Mouse (Mus musculus): ENCODE measurements around the gene Sult4a1. TPM values are rescaled to one million over a fixed set of nuclear protein-coding genes. Genes with fewer than 3 reads are reported as not detected.

Gene Sult4a1
- polyA plus RNA-seq, 1 experiment from 2014 or later: 0.87 TPM

DNA sequence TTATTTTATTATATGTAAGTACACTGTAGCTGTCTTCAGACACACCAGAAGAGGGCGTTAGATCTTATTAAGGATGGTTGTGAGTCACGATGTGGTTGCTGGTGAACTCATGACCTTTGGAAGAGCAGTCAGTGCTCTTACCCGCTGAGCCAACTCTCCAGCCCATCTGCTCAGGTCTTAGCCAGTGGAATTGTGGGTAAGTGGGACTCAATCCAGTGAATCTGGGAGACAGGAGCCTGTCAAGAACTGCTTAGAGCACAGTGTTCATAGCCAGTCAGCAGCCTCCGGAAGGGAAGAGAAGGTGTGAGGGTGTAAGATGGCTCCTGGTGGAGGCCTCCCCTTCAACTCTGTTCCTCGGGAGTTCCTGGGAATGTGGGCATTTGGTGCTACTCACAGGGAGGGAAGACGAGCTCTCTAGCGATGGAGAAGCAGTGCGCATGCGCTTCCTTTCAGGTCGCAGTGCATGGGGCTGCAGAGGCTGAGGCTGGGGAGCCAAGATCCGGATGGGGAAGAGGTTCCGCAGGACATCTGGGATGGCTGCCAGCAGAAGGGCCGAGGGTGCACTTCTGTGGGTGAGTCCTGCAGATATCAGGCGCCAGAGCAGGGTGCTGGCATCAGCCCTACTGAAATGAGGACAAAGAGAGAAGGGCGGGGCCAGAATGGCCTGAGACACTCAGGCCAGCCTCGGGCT lies 25.7 kb upstream of the Sult4a1 start:
- no peak overlapping the region for H3K27ac ChIP-seq (ENCODE audit: low read depth, low read length)
- H3K36me3 ChIP-seq (ENCODE audit: control insufficient read depth, insufficient read depth, low read length): no peaks in the 10 kb centered on the region
- peaks cover 2% of the 10 kb centered on the region; the same call in 1 of the 2 replicates for H3K9me3 ChIP-seq (replicated peaks; ENCODE audit: control insufficient read depth, low read length)
- H3K27me3 ChIP-seq (ENCODE audit: control insufficient read depth, insufficient read depth, low read length): 0 out of 2 replicates have a peak, but pooled peaks cover 2% of the 10 kb centered on the region
- no peak overlapping the region for H3K4me3 ChIP-seq (ENCODE audit: low read depth, low read length)
- H3K4me1 ChIP-seq (ENCODE audit: control insufficient read depth, insufficient read depth, low read length): no peaks in the 10 kb centered on the region
- H3K9ac ChIP-seq (ENCODE audit: low read depth, low read length): no peak overlapping the region
- H3K4me2 ChIP-seq: no peak overlapping the region; the same call in 1 of the 2 replicates
- 43% methylated on average over 16 of the region's 16 CpGs for WGBS (ENCODE audit: insufficient replicate concordance)
- ATAC-seq (replicated peaks; ENCODE audit: insufficient number of reproducible peaks, low FRiP score, low TSS enrichment): no peak

DNA sequence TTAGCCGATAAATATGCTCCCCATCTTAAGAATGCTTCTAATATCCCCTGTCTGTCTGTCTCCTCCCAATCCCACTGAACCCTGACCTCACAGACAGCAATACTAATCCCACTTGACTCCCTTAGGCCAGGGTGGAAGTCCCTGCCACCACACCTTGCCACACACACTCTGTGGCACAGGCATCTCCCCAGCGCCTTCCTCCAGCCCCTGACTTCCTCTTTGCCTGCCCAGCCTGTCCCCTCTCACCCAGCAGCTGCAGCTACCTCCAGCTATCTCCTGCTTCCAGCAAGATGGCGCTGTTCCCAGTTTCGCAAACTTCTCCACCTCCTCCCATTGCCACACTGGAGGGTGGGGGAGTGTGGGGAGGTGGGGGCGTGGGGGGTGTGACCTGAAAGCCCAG lies 21.3 kb upstream of the Sult4a1 start:
- Histone ChIP-seq H3K9me3 (replicated peaks; ENCODE audit: control insufficient read depth, low read length) (no peaks in the 10 kb centered on the region), H3K27ac (ENCODE audit: low read depth, low read length) (no peak overlapping the region), H3K36me3 (ENCODE audit: control insufficient read depth, insufficient read depth, low read length) (no peaks in the 10 kb centered on the region), H3K4me3 (ENCODE audit: low read depth, low read length) (no peak overlapping the region), H3K4me1 (ENCODE audit: control insufficient read depth, insufficient read depth, low read length) (no peaks in the 10 kb centered on the region), H3K27me3 (ENCODE audit: control insufficient read depth, insufficient read depth, low read length) (peaks cover 4% of the 10 kb centered on the region; the same call in 1 of the 2 replicates), H3K9ac (ENCODE audit: low read depth, low read length) (no peak overlapping the region), H3K4me2 (no peak overlapping the region)
- 42% methylated on average over 5 of the region's 5 CpGs for WGBS (ENCODE audit: insufficient replicate concordance)
- ATAC-seq (replicated peaks; ENCODE audit: insufficient number of reproducible peaks, low FRiP score, low TSS enrichment): no peak

DNA sequence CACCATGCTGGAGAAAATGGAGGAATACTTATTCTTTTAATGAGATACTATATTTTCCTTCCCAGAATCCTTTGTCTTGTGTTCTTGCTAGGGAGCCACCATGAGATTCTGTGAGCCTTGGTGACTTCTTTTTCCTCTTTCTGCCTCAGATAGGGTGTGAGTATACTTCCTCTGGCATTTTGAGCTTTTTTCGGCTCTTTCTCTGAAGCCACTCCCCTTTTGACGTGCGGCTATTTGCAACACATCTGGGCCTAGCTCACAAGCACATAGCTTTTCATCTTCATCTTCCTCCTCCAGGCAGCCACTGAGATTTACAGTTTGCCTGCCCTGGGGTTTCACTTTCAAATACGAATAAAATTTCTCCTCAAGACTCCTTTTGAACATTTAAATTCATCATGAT lies 20.9 kb upstream of the Sult4a1 start:
- Histone ChIP-seq H3K27ac (ENCODE audit: low read depth, low read length) (no peak overlapping the region), H3K4me1 (ENCODE audit: control insufficient read depth, insufficient read depth, low read length) (no peaks in the 10 kb centered on the region), H3K36me3 (ENCODE audit: control insufficient read depth, insufficient read depth, low read length) (no peaks in the 10 kb centered on the region), H3K9me3 (replicated peaks; ENCODE audit: control insufficient read depth, low read length) (no peaks in the 10 kb centered on the region), H3K4me2 (no peak overlapping the region), H3K4me3 (ENCODE audit: low read depth, low read length) (no peak overlapping the region), H3K9ac (ENCODE audit: low read depth, low read length) (no peak overlapping the region), H3K27me3 (ENCODE audit: control insufficient read depth, insufficient read depth, low read length) (peaks cover 4% of the 10 kb centered on the region; the same call in 1 of the 2 replicates)
- WGBS (ENCODE audit: insufficient replicate concordance): 64% methylated on average over 4 of the region's 4 CpGs
- ATAC-seq (replicated peaks; ENCODE audit: insufficient number of reproducible peaks, low FRiP score, low TSS enrichment): no peak

DNA sequence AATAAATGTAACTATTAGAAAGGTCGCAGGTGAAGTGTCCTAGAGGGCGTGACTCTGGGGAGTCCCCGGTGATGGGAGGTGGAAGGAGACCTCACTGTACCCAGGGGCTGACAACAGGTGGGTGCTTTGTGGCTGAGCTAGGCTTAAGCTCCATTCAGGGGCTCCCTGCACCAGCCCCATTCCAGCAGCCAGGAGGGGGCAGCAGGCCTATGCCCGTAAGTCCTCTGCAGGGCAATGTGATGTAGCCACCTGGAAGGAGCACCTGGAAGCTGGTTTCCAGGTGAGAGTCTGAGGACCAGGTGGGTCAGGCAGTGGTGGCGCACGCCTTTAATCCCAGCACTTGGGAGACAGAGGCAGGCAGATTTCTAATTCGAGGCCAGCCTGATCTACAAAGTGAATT lies 18.5 kb upstream of the Sult4a1 start:
- H3K4me2 ChIP-seq: no peak overlapping the region
- H3K36me3 ChIP-seq (ENCODE audit: control insufficient read depth, insufficient read depth, low read length): no peaks in the 10 kb centered on the region
- no peak overlapping the region for H3K4me3 ChIP-seq (ENCODE audit: low read depth, low read length)
- H3K9ac ChIP-seq (ENCODE audit: low read depth, low read length): no peak overlapping the region
- no peaks in the 10 kb centered on the region for H3K4me1 ChIP-seq (ENCODE audit: control insufficient read depth, insufficient read depth, low read length)
- no peak overlapping the region for H3K27ac ChIP-seq (ENCODE audit: low read depth, low read length)
- WGBS (ENCODE audit: insufficient replicate concordance): 46% methylated on average over 7 of the region's 7 CpGs
- no peaks in the 10 kb centered on the region for H3K9me3 ChIP-seq (replicated peaks; ENCODE audit: control insufficient read depth, low read length)
- H3K27me3 ChIP-seq (ENCODE audit: control insufficient read depth, insufficient read depth, low read length): peaks cover 6% of the 10 kb centered on the region; the same call in 1 of the 2 replicates
- no peak for ATAC-seq (replicated peaks; ENCODE audit: insufficient number of reproducible peaks, low FRiP score, low TSS enrichment)

DNA sequence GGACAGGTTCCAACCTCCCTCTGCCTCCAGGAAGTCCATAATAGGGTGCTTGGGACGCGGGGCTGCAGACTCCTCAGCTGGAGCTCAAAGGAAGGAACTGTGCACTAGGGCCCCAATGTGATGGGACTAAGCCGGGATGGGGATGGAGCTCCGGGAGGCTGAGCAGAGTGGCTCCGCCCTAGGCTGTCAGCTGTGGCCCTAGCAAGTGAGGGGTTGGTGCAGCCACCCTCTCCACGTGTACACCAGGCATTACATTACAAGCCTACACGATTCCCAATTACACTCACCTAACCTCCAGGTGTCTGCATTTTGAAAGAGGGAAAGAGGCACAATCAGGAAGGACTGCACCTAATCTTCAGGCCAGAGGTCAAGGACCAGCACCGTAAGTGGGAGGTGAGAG lies 17.5 kb upstream of the Sult4a1 start, which contains the start of gene Pnpla5:
Gene Pnpla5, minus strand, starts transcription at position 101 of the 400 bp plus-strand sequence.
- 52% methylated on average over 8 of the region's 8 CpGs for WGBS (ENCODE audit: insufficient replicate concordance)
- no peaks in the 10 kb centered on the region for H3K36me3 ChIP-seq (ENCODE audit: control insufficient read depth, insufficient read depth, low read length)
- no peaks in the 10 kb centered on the region for H3K9me3 ChIP-seq (replicated peaks; ENCODE audit: control insufficient read depth, low read length)
- ATAC-seq (replicated peaks; ENCODE audit: insufficient number of reproducible peaks, low FRiP score, low TSS enrichment): no peak
- H3K4me2 ChIP-seq: no peak within 1 kb of the TSS
- no peaks in the 10 kb centered on the region for H3K4me1 ChIP-seq (ENCODE audit: control insufficient read depth, insufficient read depth, low read length)
- H3K27me3 ChIP-seq (ENCODE audit: control insufficient read depth, insufficient read depth, low read length): peaks cover 6% of the 10 kb centered on the region; the same call in 1 of the 2 replicates
- H3K4me3 ChIP-seq (ENCODE audit: low read depth, low read length): no peak within 1 kb of the TSS
- no peak within 1 kb of the TSS for H3K27ac ChIP-seq (ENCODE audit: low read depth, low read length)
- no peak within 1 kb of the TSS for H3K9ac ChIP-seq (ENCODE audit: low read depth, low read length)

DNA sequence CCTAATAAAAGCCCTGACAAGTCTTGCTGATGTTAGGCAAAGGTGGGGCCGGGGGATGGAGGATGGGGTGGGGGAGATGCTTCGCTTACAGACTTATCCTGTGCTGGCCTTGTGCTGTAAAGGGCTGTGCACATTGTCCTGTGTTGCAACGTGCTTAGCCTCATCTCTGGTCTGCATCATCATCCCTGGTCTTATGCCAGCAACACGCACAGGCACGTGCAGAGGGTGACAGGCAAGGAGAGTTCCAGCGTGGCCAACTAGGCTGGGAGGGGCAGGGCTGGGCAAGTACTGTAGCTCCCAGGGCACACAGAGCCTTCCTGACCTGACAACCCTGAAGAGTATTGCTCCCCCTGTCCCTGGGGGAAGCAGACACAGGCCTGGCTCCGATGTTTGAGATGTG lies 15.5 kb upstream of the Sult4a1 start:
- WGBS (ENCODE audit: insufficient replicate concordance): 70% methylated on average over 7 of the region's 7 CpGs
- no peak overlapping the region for H3K4me3 ChIP-seq (ENCODE audit: low read depth, low read length)
- ATAC-seq (replicated peaks; ENCODE audit: insufficient number of reproducible peaks, low FRiP score, low TSS enrichment): no peak
- H3K9ac ChIP-seq (ENCODE audit: low read depth, low read length): no peak overlapping the region
- no peaks in the 10 kb centered on the region for H3K4me1 ChIP-seq (ENCODE audit: control insufficient read depth, insufficient read depth, low read length)
- no peak overlapping the region for H3K4me2 ChIP-seq
- no peaks in the 10 kb centered on the region for H3K36me3 ChIP-seq (ENCODE audit: control insufficient read depth, insufficient read depth, low read length)
- H3K27me3 ChIP-seq (ENCODE audit: control insufficient read depth, insufficient read depth, low read length): peaks cover 4% of the 10 kb centered on the region; the same call in 1 of the 2 replicates
- H3K9me3 ChIP-seq (replicated peaks; ENCODE audit: control insufficient read depth, low read length): no peaks in the 10 kb centered on the region
- no peak overlapping the region for H3K27ac ChIP-seq (ENCODE audit: low read depth, low read length)

DNA sequence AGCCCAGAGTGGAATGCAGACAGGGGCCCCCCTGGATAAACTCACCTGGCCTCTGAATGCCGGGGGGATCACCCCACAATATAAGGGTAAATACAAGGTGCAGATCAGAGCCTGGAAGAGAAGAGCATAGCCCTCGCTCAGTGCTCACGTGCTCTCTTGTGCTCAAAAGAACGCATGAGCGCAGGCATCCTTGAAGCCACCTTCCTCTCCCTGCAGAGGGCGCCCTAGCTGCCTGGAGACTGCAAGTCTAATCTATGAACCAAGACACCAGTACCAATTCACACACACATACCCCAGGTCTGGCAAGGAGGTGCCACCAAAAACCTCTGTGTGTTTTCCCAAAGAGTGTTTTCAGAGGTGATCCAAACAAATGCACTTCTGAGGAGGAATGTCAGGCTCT lies 15.1 kb upstream of the Sult4a1 start:
- Histone ChIP-seq H3K27me3 (ENCODE audit: control insufficient read depth, insufficient read depth, low read length) (0 out of 2 replicates have a peak, but pooled peaks cover 4% of the 10 kb centered on the region), H3K4me1 (ENCODE audit: control insufficient read depth, insufficient read depth, low read length) (no peaks in the 10 kb centered on the region), H3K9me3 (replicated peaks; ENCODE audit: control insufficient read depth, low read length) (no peaks in the 10 kb centered on the region), H3K36me3 (ENCODE audit: control insufficient read depth, insufficient read depth, low read length) (no peaks in the 10 kb centered on the region), H3K27ac (ENCODE audit: low read depth, low read length) (no peak overlapping the region), H3K4me2 (no peak overlapping the region), H3K9ac (ENCODE audit: low read depth, low read length) (no peak overlapping the region), H3K4me3 (ENCODE audit: low read depth, low read length) (no peak overlapping the region)
- no peak for ATAC-seq (replicated peaks; ENCODE audit: insufficient number of reproducible peaks, low FRiP score, low TSS enrichment)
- 25% methylated on average over 6 of the region's 6 CpGs for WGBS (ENCODE audit: insufficient replicate concordance)

DNA sequence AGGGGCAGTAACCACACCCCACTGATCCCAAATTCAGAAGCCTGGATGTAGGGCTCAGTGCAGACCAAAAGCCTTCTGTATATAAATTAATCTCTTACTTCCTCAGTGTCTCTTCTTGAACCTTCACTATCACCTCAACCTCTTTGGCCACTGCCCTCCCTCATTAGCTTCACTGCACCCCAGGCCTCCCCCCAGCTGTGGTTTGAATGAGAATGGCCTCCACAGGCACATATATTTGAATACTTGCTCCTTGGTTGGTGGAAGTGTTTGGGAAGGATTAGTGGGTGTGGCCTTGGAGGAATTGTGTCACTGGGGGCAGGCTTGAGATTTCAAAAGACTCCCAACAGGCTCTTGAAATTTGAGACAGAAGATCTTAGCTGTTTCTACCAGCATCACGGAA lies 10.9 kb upstream of the Sult4a1 start:
- no peaks in the 10 kb centered on the region for H3K4me1 ChIP-seq (ENCODE audit: control insufficient read depth, insufficient read depth, low read length)
- no peak overlapping the region for H3K4me3 ChIP-seq (ENCODE audit: low read depth, low read length)
- no peaks in the 10 kb centered on the region for H3K9me3 ChIP-seq (replicated peaks; ENCODE audit: control insufficient read depth, low read length)
- no peak overlapping the region for H3K27ac ChIP-seq (ENCODE audit: low read depth, low read length)
- no peak overlapping the region for H3K4me2 ChIP-seq
- no peak for ATAC-seq (replicated peaks; ENCODE audit: insufficient number of reproducible peaks, low FRiP score, low TSS enrichment)
- H3K9ac ChIP-seq (ENCODE audit: low read depth, low read length): no peak overlapping the region
- no peaks in the 10 kb centered on the region for H3K36me3 ChIP-seq (ENCODE audit: control insufficient read depth, insufficient read depth, low read length)
- peaks cover 2% of the 10 kb centered on the region; the same call in 1 of the 2 replicates for H3K27me3 ChIP-seq (ENCODE audit: control insufficient read depth, insufficient read depth, low read length)
- WGBS (ENCODE audit: insufficient replicate concordance): 79% methylated on average over 1 of the region's 1 CpGs

DNA sequence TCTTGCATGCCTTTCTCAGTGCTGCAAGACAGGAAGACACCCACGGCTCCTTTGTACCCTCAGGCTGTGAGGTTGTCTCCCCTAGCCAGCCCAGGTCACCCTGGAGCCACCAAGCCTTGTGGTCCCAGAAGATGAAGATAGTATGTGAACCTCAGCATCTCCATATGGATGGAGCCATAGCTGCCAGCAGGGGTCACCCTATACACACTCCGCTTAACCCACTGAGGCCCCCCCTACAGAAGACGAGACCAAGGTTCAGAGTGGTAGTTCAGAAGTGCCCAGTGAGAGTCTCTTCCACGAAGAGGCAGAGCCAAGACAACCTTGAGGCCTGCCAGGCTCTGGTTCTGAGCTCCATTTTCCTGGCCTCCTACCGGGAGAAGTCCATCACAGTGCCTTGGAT lies 10.2 kb upstream of the Sult4a1 start:
- no peaks in the 10 kb centered on the region for H3K36me3 ChIP-seq (ENCODE audit: control insufficient read depth, insufficient read depth, low read length)
- no peaks in the 10 kb centered on the region; the same call in 1 of the 2 replicates for H3K27me3 ChIP-seq (ENCODE audit: control insufficient read depth, insufficient read depth, low read length)
- ATAC-seq (replicated peaks; ENCODE audit: insufficient number of reproducible peaks, low FRiP score, low TSS enrichment): no peak
- H3K9ac ChIP-seq (ENCODE audit: low read depth, low read length): no peak overlapping the region
- no peak overlapping the region for H3K4me3 ChIP-seq (ENCODE audit: low read depth, low read length)
- H3K4me2 ChIP-seq: no peak overlapping the region
- no peak overlapping the region for H3K27ac ChIP-seq (ENCODE audit: low read depth, low read length)
- WGBS (ENCODE audit: insufficient replicate concordance): 50% methylated on average over 5 of the region's 5 CpGs
- H3K4me1 ChIP-seq (ENCODE audit: control insufficient read depth, insufficient read depth, low read length): no peaks in the 10 kb centered on the region
- no peaks in the 10 kb centered on the region for H3K9me3 ChIP-seq (replicated peaks; ENCODE audit: control insufficient read depth, low read length)

Data from heart, embryonic 11.5 days (tissue).